Mouse (Mus musculus) kidney, adult 2 months (tissue): ENCODE results near the gene Slc12a5. TPM values are rescaled to one million over a fixed set of nuclear protein-coding genes. Genes with fewer than 3 reads are reported as not detected.
A peak's percentile ranks its signal among the peaks of the same experiment; 100 is the strongest.

Experiments used
- DNase-seq: peaks from one replicate; pipeline ENCODE4 v3.0.0; 2021
- H3K27ac ChIP-seq: fragments of 200-500 bp; 2 replicates; pipeline ENCODE4 v1.5.1; 2012; ENCODE audit warnings: low read depth, low read length, control low read depth, inconsistent platforms; ENCODE audit not compliant: insufficient read depth
- H3K27me3 ChIP-seq: fragments of 200-500 bp; replicated peaks from 2 replicates; pipeline ENCODE4 v1.6.1; 2012; ENCODE audit warnings: mild to moderate bottlenecking, moderate library complexity, low read length, inconsistent platforms; ENCODE audit not compliant: control insufficient read depth, insufficient read depth
- H3K36me3 ChIP-seq: fragments of 200-500 bp; 2 replicates; pipeline ENCODE4 v1.6.1; 2012; ENCODE audit warnings: mild to moderate bottlenecking, moderate library complexity, low read length, inconsistent platforms; ENCODE audit not compliant: control insufficient read depth, insufficient read depth
- H3K4me1 ChIP-seq: fragments of 200-500 bp; 2 replicates; pipeline ENCODE4 v1.6.1; 2011; ENCODE audit warnings: low read length; ENCODE audit not compliant: control insufficient read depth, insufficient read depth
- H3K4me3 ChIP-seq: fragments of 200-500 bp; 2 replicates; pipeline ENCODE4 v1.5.1; 2011; ENCODE audit warnings: mild to moderate bottlenecking, low read depth, low read length, control low read depth; ENCODE audit not compliant: insufficient read depth
- CTCF ChIP-seq: fragments of 200-500 bp; conservative IDR thresholded peaks from 2 replicates; pipeline ENCODE4 v1.5.1; 2011; ENCODE audit warnings: low read depth, mild to moderate bottlenecking, control low read depth, low read length, moderate library complexity, mixed read lengths; ENCODE audit not compliant: insufficient read depth, insufficient read length
- POLR2A ChIP-seq: fragments of 200-500 bp; IDR thresholded peaks from one replicate; pipeline ENCODE4 v1.6.1; 2011; ENCODE audit warnings: low read depth, low read length, control low read depth
- WGBS: fragments of 180-500 bp; shearing (Covaris S2); methylation state at CpG from one replicate; pipeline ENCODE4 v1.1.7; 2018; 5-methylcytosine and 5-hydroxymethylcytosine counted together
- polyA plus RNA-seq: library from polyadenylated mRNA; depleted of rRNA; stranded (reverse); fragments of >200 nt; gene quantifications from 2 replicates; pipeline ENCODE4 v1.2.3, GENCODE M21; 2012

Gene Slc12a5
- polyA plus RNA-seq, 1 experiment, result 1.5 TPM

DNA sequence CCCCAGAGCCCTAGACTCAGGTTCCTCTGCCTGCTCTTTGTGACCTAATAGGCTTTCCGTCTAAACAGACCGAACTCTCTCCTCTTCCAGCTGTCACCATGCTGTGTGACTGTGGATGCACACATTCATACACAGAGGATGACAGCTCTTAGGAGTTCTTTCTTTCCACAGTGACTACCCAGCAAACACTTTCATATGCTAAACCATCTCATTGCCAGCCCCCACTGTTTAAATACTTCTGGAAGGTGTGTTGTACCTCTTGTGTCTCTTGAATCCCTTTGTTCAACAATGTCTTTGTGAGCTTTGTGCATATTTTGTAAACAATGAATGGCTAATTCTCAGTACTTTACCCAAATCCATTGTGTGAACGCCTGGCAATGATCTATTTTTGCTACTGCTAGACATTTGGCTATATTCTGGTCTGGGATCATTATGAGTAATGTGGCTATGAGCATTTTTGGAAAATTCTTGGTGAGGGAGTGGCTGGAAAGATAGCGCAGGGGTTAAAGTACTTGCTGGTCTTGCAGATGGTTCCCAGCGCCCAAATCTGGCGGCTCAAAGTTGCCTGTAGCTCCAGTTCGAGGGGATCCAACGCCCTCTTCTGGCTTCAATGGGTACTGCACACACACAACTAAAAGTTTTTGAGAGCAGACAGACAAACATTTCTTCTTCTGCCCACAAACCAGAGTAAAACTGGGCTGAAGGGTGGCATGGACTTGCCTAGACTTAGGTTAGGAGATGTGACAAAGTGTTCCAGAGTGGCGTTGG, 2.9 kb upstream of the Slc12a5 start:
- Histone ChIP-seq H3K4me3 (no peak overlapping the region), H3K27me3 (no peaks in the 10 kb centered on the region), H3K4me1 (no peaks in the 10 kb centered on the region; the same call in 1 of the 2 replicates), H3K27ac (no peak overlapping the region), H3K36me3 (no peaks in the 10 kb centered on the region)
- TF ChIP-seq POLR2A (no peak), CTCF (no peak)
- 66% methylated on average over 9 of the region's 9 CpGs for WGBS
- no peak for DNase-seq

DNA sequence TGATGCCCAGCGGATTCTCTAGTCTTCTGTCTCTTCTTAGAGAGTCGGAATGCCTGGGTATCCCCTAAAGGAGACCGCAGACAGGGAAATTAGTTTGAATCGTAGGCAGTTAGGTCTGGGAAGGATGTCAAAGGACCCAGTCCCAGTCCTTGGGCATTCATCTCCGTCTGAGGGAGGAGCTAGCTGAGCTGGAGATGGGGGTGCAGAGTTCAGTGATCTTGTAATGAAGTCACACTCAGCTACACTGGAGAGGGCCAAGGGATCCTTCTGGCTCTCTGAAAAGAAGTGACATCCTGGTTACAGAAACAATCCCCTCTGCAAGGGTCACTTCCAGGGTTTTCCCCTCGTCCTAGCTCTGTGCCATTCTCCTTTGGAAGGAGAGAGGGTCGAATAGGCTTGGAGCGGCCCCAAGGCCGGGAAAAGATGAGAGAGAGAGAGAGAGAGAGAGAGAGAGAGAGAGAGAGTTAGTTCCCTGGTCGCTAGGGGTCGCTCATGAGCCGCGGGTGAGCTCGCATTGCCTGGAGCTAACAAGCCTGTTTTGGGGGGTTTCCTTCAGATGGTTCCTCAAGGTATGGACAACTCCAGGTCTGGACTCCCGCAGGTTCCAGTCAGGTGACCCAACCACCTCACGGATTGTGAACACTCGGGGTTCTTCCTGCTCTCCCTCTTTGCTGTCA, 1.0 kb downstream of the Slc12a5 start:
- WGBS, result 8% methylated on average over 17 of the region's 17 CpGs
- Histone ChIP-seq H3K36me3 (no peaks in the 10 kb centered on the region), H3K4me3 (no peak overlapping the region), H3K27ac (no peak overlapping the region), H3K4me1 (no peaks in the 10 kb centered on the region; the same call in 1 of the 2 replicates), H3K27me3 (no peaks in the 10 kb centered on the region)
- TF ChIP-seq POLR2A (no peak), CTCF (peak; percentile 73)
- DNase-seq, result peak; percentile 66

DNA sequence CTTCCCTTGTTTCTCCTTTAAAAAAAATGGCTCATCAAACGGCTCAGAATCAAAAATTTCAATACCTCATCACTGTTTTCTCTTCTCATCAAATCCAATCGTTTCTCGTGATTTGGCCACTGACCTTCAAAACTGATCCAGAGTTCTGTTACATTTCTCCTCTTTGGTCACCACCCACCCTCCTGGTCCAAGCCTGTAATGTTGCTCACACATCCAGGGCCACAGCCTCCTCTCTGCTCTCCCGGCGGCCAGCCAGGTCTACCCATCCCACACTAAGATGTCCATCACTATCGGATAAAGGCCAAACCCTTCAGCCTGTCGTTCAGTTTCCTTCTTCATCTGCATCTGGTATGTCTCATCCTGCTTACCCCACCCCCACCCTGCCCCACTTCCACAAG, 1.6 kb downstream of the Slc12a5 start:
- Histone ChIP-seq H3K27ac (no peak overlapping the region), H3K4me3 (no peak overlapping the region), H3K4me1 (no peaks in the 10 kb centered on the region; the same call in 1 of the 2 replicates), H3K36me3 (no peaks in the 10 kb centered on the region), H3K27me3 (no peaks in the 10 kb centered on the region)
- TF ChIP-seq CTCF (no peak), POLR2A (no peak)
- no peak for DNase-seq
- whole genome bisulfite sequencing, result 46% methylated on average over 7 of the region's 7 CpGs

DNA sequence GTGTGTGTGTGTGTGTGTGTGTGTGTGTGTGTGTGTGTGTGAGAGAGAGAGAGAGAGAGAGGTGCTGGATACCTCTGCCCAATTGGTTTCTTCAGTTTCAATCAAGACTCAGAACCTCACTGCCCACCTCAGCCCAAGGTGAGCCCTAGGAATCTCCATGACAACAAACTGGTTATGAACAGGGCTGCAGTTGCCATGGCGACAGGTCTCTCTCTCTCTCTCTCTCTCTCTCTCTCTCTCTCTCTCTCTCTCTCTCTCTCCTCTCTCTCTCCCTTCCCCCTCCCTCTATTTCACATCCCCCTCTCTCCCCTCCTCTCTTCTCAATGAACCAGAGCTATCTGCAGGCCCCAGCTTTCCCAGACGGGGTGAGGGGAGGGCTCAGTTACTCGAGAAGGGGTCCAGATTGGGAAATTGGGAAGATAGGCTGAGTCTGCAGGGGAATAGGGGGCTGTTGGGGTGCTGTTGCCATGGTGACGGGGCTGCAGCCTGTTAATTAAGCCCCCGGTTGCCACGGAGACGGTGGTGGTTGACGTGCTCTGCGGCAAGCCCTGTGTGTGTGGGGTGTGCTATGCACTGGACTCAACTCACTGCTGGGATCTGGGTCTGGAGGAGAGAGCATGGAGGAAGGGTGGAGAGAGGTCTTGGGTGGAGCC, 3.8 kb downstream of the Slc12a5 start:
- WGBS, result 56% methylated on average over 9 of the region's 9 CpGs

DNA sequence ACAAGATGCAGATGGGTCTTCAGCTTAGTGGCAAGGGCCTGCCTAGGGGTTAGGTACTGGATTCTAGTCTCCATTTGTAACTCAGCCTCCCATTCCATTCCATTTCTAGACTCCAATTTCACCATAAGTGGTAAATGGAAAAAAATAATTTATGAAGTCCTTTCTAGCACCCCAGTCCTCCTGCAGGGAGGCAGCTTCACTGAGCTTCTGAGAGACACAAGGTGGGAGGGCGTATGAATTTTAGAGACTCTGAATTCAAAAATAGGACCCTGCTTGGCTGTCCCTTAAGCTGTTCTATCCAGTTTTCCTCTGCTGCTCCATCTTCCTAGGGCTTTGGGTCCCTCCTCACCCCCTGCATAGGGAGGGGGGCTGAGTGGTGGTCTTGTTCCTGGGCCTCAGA, 4.4 kb downstream of the Slc12a5 start:
- DNase-seq, result no peak
- H3K27ac ChIP-seq, result no peak overlapping the region
- H3K4me3 ChIP-seq, result no peak overlapping the region
- H3K36me3 ChIP-seq, result no peaks in the 10 kb centered on the region
- no peaks in the 10 kb centered on the region; the same call in 1 of the 2 replicates for H3K4me1 ChIP-seq
- no peaks in the 10 kb centered on the region; the same call in 1 of the 2 replicates for H3K27me3 ChIP-seq
- WGBS, result 100% methylated on average over 1 of the region's 1 CpGs
- TF ChIP-seq POLR2A (no peak), CTCF (no peak)

More for the DNA sequence above, 3.8 kb downstream of the Slc12a5 start:
- Histone ChIP-seq H3K4me3 (no peak overlapping the region), H3K27me3 (no peaks in the 10 kb centered on the region; the same call in 1 of the 2 replicates), H3K36me3 (no peaks in the 10 kb centered on the region), H3K27ac (no peak overlapping the region), H3K4me1 (no peaks in the 10 kb centered on the region; the same call in 1 of the 2 replicates)
- TF ChIP-seq CTCF (no peak), POLR2A (no peak)
- DNase-seq, result no peak

DNA sequence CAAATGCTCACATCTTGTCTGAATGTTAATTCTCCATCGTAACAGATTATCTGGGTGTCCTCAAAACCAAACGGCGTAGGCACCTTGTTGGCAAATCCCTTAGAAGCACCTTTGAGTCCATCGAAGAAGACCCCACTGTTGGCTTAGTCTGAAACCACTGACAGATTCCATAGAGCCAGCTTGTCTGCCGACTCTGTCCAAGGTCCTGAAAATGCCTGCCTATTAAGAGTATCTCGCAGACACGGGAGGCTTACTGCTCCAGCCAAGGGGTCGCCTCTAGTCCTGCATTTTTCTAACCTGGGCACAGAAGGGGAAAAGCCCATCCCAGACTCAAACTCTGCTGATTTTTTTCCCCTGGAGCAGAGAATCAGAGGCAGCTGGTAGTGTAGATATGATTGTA, 5.8 kb downstream of the Slc12a5 start:
- DNase-seq, result peak; percentile 26
- Histone ChIP-seq H3K27ac (no peak overlapping the region), H3K36me3 (no peaks in the 10 kb centered on the region), H3K4me1 (no peaks in the 10 kb centered on the region), H3K27me3 (no peaks in the 10 kb centered on the region; the same call in 1 of the 2 replicates), H3K4me3 (no peak overlapping the region)
- 17% methylated on average over 8 of the region's 8 CpGs for WGBS
- TF ChIP-seq CTCF (no peak), POLR2A (no peak)
